Mouse (Mus musculus): ENCODE measurements around the gene Fgf2. TPM values are rescaled to one million over a fixed set of nuclear protein-coding genes. Genes with fewer than 3 reads are reported as not detected.
A peak's percentile ranks its signal among the peaks of the same experiment; 100 is the strongest.

The Fgf2 gene
- polyA plus RNA-seq, 2 experiments, result 10.5 to 12.9 TPM

GRCm38 (mm10) chr3:37312370-37312941 lies 35.7 kb upstream of the Fgf2 start, which contains the start of the genes Bbs12 and Cetn4:
TSS of gene Bbs12 (plus strand) at chr3:37312554.
TSS of gene Cetn4 (minus strand) at chr3:37312708.
- H3K4me2 ChIP-seq (replicated peaks; ENCODE audit: low read depth, low read length, severe bottlenecking), result peak within 1 kb of the TSS; percentile 73
- peak within 1 kb of the TSS; percentile 82 for H3K9ac ChIP-seq (ENCODE audit: low read depth, low read length, severe bottlenecking)
- H3K4me3 ChIP-seq (replicated peaks; ENCODE audit: low read length), result peak within 1 kb of the TSS; percentile 80
- DNase-seq (ENCODE audit: low spot score), result peak; percentile 94
- peak within 1 kb of the TSS; percentile 73 for H3K27ac ChIP-seq (replicated peaks; ENCODE audit: low read depth, low read length)
- WGBS, result 1% methylated on average over 45 of the region's 54 CpGs
- no peaks in the 10 kb centered on the region for H3K36me3 ChIP-seq (ENCODE audit: control insufficient read depth, insufficient read depth, low read length)
- H3K9me3 ChIP-seq (ENCODE audit: control insufficient read depth, low read length), result no peaks in the 10 kb centered on the region
- peak; percentile 48; the same call in 1 of the 2 replicates for TF ChIP-seq POLR2A (IDR thresholded peaks at IDR 0.05; ENCODE audit: borderline replicate concordance, extremely low read depth, insufficient read depth, insufficient read length)
- 0 out of 2 replicates have a peak, but pooled peaks cover 6% of the 10 kb centered on the region for H3K4me1 ChIP-seq (ENCODE audit: control insufficient read depth, insufficient read depth, low read length)
- H3K27me3 ChIP-seq (ENCODE audit: control insufficient read depth, insufficient read depth, low read length), result no peaks in the 10 kb centered on the region
- ATAC-seq (ENCODE audit: low FRiP score, low read depth), result peak; percentile 99

- no peak for TF ChIP-seq POLR2A (IDR thresholded peaks at IDR 0.05; ENCODE audit: borderline replicate concordance, extremely low read depth, insufficient read depth, insufficient read length)
- no peaks in the 10 kb centered on the region for H3K36me3 ChIP-seq (ENCODE audit: control insufficient read depth, insufficient read depth, low read length)
- no peak for DNase-seq (ENCODE audit: low spot score)
- ATAC-seq (ENCODE audit: low FRiP score, low read depth), result no peak
- peak overlapping the region; percentile 80 for H3K4me3 ChIP-seq (replicated peaks; ENCODE audit: low read length)
- H3K27me3 ChIP-seq (ENCODE audit: control insufficient read depth, insufficient read depth, low read length), result no peaks in the 10 kb centered on the region
- no peak overlapping the region for H3K27ac ChIP-seq (replicated peaks; ENCODE audit: low read depth, low read length)
- H3K4me1 ChIP-seq (ENCODE audit: control insufficient read depth, insufficient read depth, low read length), result 0 out of 2 replicates have a peak, but pooled peaks cover 6% of the 10 kb centered on the region
- peak overlapping the region; percentile 82 for H3K9ac ChIP-seq (ENCODE audit: low read depth, low read length, severe bottlenecking)
- WGBS, result 42% methylated on average over 1 of the region's 1 CpGs
- peak overlapping the region; percentile 73 for H3K4me2 ChIP-seq (replicated peaks; ENCODE audit: low read depth, low read length, severe bottlenecking)
- H3K9me3 ChIP-seq (ENCODE audit: control insufficient read depth, low read length), result no peaks in the 10 kb centered on the region
Measured at GRCm38 (mm10) chr3:37313371-37313770, 34.8 kb upstream of the Fgf2 start.

DNA sequence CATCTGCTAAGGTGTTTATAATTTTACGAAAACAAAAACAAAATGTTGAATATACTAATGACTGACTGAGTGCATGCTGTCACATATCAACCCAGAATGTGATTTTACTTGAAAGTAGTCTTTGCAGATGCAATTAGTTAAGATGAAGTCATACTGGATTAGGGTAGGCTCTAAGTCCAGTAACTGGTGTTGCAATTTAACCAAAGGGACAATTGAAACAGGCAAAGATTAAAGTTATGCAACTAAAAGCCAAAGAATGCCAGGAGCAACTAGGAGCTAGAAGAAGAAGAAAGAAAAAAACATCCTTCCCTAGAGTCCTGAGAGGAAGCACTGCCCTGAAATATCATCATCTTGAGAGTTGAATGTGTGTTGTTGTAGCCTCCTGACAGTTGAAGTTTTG lies 31.9 kb upstream of the Fgf2 start:
- WGBS, result 93% methylated on average over 1 of the region's 1 CpGs
- no peak overlapping the region for H3K27ac ChIP-seq (replicated peaks; ENCODE audit: low read depth, low read length)
- 0 out of 2 replicates have a peak, but pooled peaks cover 6% of the 10 kb centered on the region for H3K4me1 ChIP-seq (ENCODE audit: control insufficient read depth, insufficient read depth, low read length)
- H3K9me3 ChIP-seq (ENCODE audit: control insufficient read depth, low read length), result no peaks in the 10 kb centered on the region
- ATAC-seq (ENCODE audit: low FRiP score, low read depth) (no peak), DNase-seq (ENCODE audit: low spot score) (no peak)
- TF ChIP-seq POLR2A (IDR thresholded peaks at IDR 0.05; ENCODE audit: borderline replicate concordance, extremely low read depth, insufficient read depth, insufficient read length), result no peak
- no peak overlapping the region for H3K9ac ChIP-seq (ENCODE audit: low read depth, low read length, severe bottlenecking)
- peaks cover 18% of the 10 kb centered on the region for H3K36me3 ChIP-seq (ENCODE audit: control insufficient read depth, insufficient read depth, low read length)
- H3K4me3 ChIP-seq (replicated peaks; ENCODE audit: low read length), result no peak overlapping the region
- no peaks in the 10 kb centered on the region for H3K27me3 ChIP-seq (ENCODE audit: control insufficient read depth, insufficient read depth, low read length)
- H3K4me2 ChIP-seq (replicated peaks; ENCODE audit: low read depth, low read length, severe bottlenecking), result no peak overlapping the region

DNA sequence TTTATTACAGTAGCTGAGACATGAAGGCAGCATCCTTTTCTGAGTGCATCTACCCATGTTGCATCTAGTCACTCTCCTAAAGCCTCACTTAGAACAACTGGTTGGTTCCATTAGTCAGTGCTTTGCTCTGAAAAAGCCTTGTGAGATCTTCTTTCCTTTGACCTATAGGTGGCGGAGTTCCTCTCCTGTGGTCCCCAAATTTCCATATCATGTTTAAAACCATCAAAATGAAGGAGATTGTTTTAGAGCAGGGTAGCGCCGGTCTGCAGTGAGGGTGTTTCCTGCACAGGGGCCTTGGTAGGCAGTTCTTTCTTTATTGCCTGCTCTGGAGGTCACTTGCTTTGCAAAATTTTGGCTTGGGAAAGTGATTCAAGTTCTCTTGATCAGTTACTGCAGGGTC lies 23.8 kb upstream of the Fgf2 start:
- no peak for TF ChIP-seq POLR2A (IDR thresholded peaks at IDR 0.05; ENCODE audit: borderline replicate concordance, extremely low read depth, insufficient read depth, insufficient read length)
- ATAC-seq (ENCODE audit: low FRiP score, low read depth), result peak; percentile 26; the same call in 1 of the 2 replicates
- H3K4me2 ChIP-seq (replicated peaks; ENCODE audit: low read depth, low read length, severe bottlenecking), result no peak overlapping the region
- no peak overlapping the region for H3K9ac ChIP-seq (ENCODE audit: low read depth, low read length, severe bottlenecking)
- no peaks in the 10 kb centered on the region for H3K9me3 ChIP-seq (ENCODE audit: control insufficient read depth, low read length)
- no peak overlapping the region for H3K27ac ChIP-seq (replicated peaks; ENCODE audit: low read depth, low read length)
- H3K27me3 ChIP-seq (ENCODE audit: control insufficient read depth, insufficient read depth, low read length), result no peaks in the 10 kb centered on the region
- peak; percentile 65 for DNase-seq (ENCODE audit: low spot score)
- 30% methylated on average over 3 of the region's 3 CpGs for WGBS
- peaks cover 15% of the 10 kb centered on the region for H3K36me3 ChIP-seq (ENCODE audit: control insufficient read depth, insufficient read depth, low read length)
- H3K4me3 ChIP-seq (replicated peaks; ENCODE audit: low read length), result no peak overlapping the region
- H3K4me1 ChIP-seq (ENCODE audit: control insufficient read depth, insufficient read depth, low read length), result peaks cover 10% of the 10 kb centered on the region

GRCm38 (mm10) chr3:37325317-37326112 lies 22.6 kb upstream of the Fgf2 start:
- Histone ChIP-seq H3K4me1 (ENCODE audit: control insufficient read depth, insufficient read depth, low read length) (peaks cover 10% of the 10 kb centered on the region), H3K36me3 (ENCODE audit: control insufficient read depth, insufficient read depth, low read length) (peaks cover 3% of the 10 kb centered on the region; the same call in 1 of the 2 replicates), H3K27me3 (ENCODE audit: control insufficient read depth, insufficient read depth, low read length) (no peaks in the 10 kb centered on the region), H3K27ac (replicated peaks; ENCODE audit: low read depth, low read length) (no peak overlapping the region), H3K4me3 (replicated peaks; ENCODE audit: low read length) (no peak overlapping the region), H3K9ac (ENCODE audit: low read depth, low read length, severe bottlenecking) (no peak overlapping the region), H3K9me3 (ENCODE audit: control insufficient read depth, low read length) (no peaks in the 10 kb centered on the region), H3K4me2 (replicated peaks; ENCODE audit: low read depth, low read length, severe bottlenecking) (no peak overlapping the region)
- DNase-seq (ENCODE audit: low spot score) (no peak), ATAC-seq (ENCODE audit: low FRiP score, low read depth) (no peak)
- no peak for TF ChIP-seq POLR2A (IDR thresholded peaks at IDR 0.05; ENCODE audit: borderline replicate concordance, extremely low read depth, insufficient read depth, insufficient read length)
- 81% methylated on average over 5 of the region's 5 CpGs for WGBS
